Mouse (Mus musculus): ENCODE data around the gene A930018P22Rik. TPM values are rescaled to one million over a fixed set of nuclear protein-coding genes. Genes with fewer than 3 reads are reported as not detected.
"Not testable (repeated sequence)": the region's sequence is repeated elsewhere in the genome, so short reads cannot be mapped to it uniquely, and the experiment has no call there.

A930018P22Rik gene
- 0.36 and 0.55 TPM in 2 replicates for polyA plus RNA-seq (2016; fragmentation: Nextera tagmentation; extraction: Ambion mirVana)

GRCm38 (mm10) chr2:104122505-104123378, at the start of gene A930018P22Rik:
A930018P22Rik (plus strand) TSS chr2:104122769.
- H3K4me2 ChIP-seq: peak within 1 kb of the TSS; percentile 91
- H3K9me3 ChIP-seq (replicated peaks): no peaks in the 10 kb centered on the region
- under 1% methylated on average over 74 of the region's 74 CpGs for WGBS
- ATAC-seq (ENCODE audit: insufficient number of reproducible peaks, low FRiP score): peak; percentile 95
- H3K4me1 ChIP-seq (replicated peaks): peaks cover 47% of the 10 kb centered on the region
- H3K27ac ChIP-seq (ENCODE audit: poor library complexity, severe bottlenecking): peak within 1 kb of the TSS; percentile 85
- no peaks in the 10 kb centered on the region for H3K27me3 ChIP-seq (replicated peaks)
- H3K4me3 ChIP-seq: peak within 1 kb of the TSS; percentile 67
- H3K36me3 ChIP-seq: peaks cover 3% of the 10 kb centered on the region; the same call in 1 of the 2 replicates
- peak within 1 kb of the TSS; percentile 89 for H3K9ac ChIP-seq

DNA sequence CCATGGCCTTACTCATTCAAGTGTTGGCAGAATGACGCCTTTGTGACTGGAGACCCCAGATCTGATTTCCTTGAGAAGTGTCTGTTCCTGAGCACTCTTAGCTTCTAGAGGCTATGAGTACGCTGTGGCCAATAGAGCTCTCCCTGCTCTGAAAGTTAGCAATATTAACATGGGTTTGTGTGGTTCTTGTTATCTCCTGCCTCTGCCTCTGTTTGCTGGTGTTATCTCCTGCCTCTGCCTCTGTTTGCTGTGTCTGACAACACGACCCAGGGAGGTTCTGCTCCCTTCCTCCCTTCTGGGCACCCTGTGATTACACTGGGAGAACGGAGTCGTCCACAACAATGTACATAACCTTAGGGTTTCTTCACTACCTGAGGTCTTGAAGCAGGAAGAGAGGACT, 44.3 kb upstream of the A930018P22Rik start:
- H3K9me3 ChIP-seq (replicated peaks); H3K4me2 ChIP-seq; H3K27me3 ChIP-seq (replicated peaks); H3K27ac ChIP-seq (ENCODE audit: poor library complexity, severe bottlenecking); H3K4me3 ChIP-seq; H3K4me1 ChIP-seq (replicated peaks); H3K9ac ChIP-seq; H3K36me3 ChIP-seq: not testable (repeated sequence)
- WGBS: 49% methylated on average over 5 of the region's 5 CpGs
- ATAC-seq (ENCODE audit: insufficient number of reproducible peaks, low FRiP score): peak; percentile 91

GRCm38 (mm10) chr2:104081436-104082050, 41.0 kb upstream of the A930018P22Rik start:
- not testable (repeated sequence) for ATAC-seq (ENCODE audit: insufficient number of reproducible peaks, low FRiP score)
- WGBS: no CpG with 5 or more reads among the region's 1 CpGs

GRCm38 (mm10) chr2:104082474-104082873, 40.1 kb upstream of the A930018P22Rik start:
- no peaks in the 10 kb centered on the region for H3K9me3 ChIP-seq (replicated peaks)
- H3K27me3 ChIP-seq (replicated peaks): no peaks in the 10 kb centered on the region
- H3K36me3 ChIP-seq: no peaks in the 10 kb centered on the region
- no peak overlapping the region for H3K27ac ChIP-seq (ENCODE audit: poor library complexity, severe bottlenecking)
- H3K4me2 ChIP-seq: no peak overlapping the region
- no peak for ATAC-seq (ENCODE audit: insufficient number of reproducible peaks, low FRiP score)
- H3K4me3 ChIP-seq: no peak overlapping the region
- H3K4me1 ChIP-seq (replicated peaks): 0 out of 2 replicates have a peak, but pooled peaks cover 8% of the 10 kb centered on the region
- no peak overlapping the region for H3K9ac ChIP-seq

More at GRCm38 (mm10) chr2:104081436-104082050, 41.0 kb upstream of the A930018P22Rik start:
- not testable (repeated sequence) for H3K27ac ChIP-seq (ENCODE audit: poor library complexity, severe bottlenecking); H3K4me3 ChIP-seq; H3K36me3 ChIP-seq; H3K9ac ChIP-seq; H3K4me2 ChIP-seq; H3K4me1 ChIP-seq (replicated peaks); H3K27me3 ChIP-seq (replicated peaks); H3K9me3 ChIP-seq (replicated peaks)

- H3K9me3 ChIP-seq (replicated peaks); H3K27me3 ChIP-seq (replicated peaks); H3K27ac ChIP-seq (ENCODE audit: poor library complexity, severe bottlenecking); H3K4me3 ChIP-seq; H3K4me1 ChIP-seq (replicated peaks); H3K9ac ChIP-seq; ATAC-seq (ENCODE audit: insufficient number of reproducible peaks, low FRiP score); H3K36me3 ChIP-seq; H3K4me2 ChIP-seq: not testable (repeated sequence)
Observed at GRCm38 (mm10) chr2:104084027-104084426, 38.5 kb upstream of the A930018P22Rik start.

GRCm38 (mm10) chr2:104087562-104087961, 35.0 kb upstream of the A930018P22Rik start:
- not testable (repeated sequence) for ATAC-seq (ENCODE audit: insufficient number of reproducible peaks, low FRiP score); H3K9ac ChIP-seq; H3K27ac ChIP-seq (ENCODE audit: poor library complexity, severe bottlenecking); H3K9me3 ChIP-seq (replicated peaks); H3K27me3 ChIP-seq (replicated peaks); H3K36me3 ChIP-seq; H3K4me2 ChIP-seq; H3K4me3 ChIP-seq; H3K4me1 ChIP-seq (replicated peaks)
- WGBS: 90% methylated on average over 1 of the region's 1 CpGs

DNA sequence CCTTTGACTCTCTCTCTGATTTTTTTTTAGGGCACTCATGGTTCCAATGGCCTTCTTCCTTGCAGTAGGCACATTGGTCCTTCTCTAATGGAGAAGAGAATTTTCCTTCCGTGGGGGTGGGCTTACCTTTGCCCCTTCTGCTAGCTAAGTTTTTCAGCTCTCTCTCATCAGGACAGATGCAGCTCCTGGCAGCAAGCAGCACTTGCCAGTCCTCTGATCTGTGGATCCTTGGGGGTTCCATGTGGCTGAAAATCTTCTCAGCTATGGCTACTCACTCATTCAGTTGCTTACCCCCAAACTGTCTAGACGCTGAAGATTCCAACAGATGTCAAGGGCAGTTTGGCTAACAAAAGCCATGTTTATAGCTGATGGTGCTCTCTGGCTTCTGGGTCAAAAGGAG, 29.3 kb upstream of the A930018P22Rik start:
- no peak for ATAC-seq (ENCODE audit: insufficient number of reproducible peaks, low FRiP score)

GRCm38 (mm10) chr2:104095741-104096213, 26.8 kb upstream of the A930018P22Rik start, which contains the start of gene Cd59a:
Cd59a (plus strand) TSS chr2:104095801.
- Histone ChIP-seq H3K9me3 (replicated peaks) (no peaks in the 10 kb centered on the region), H3K4me3 (peak within 1 kb of the TSS; percentile 60), H3K27ac (ENCODE audit: poor library complexity, severe bottlenecking) (peak within 1 kb of the TSS; percentile 97), H3K4me1 (replicated peaks) (peaks cover 30% of the 10 kb centered on the region), H3K27me3 (replicated peaks) (no peaks in the 10 kb centered on the region), H3K4me2 (peak within 1 kb of the TSS; percentile 71), H3K36me3 (no peaks in the 10 kb centered on the region), H3K9ac (peak within 1 kb of the TSS; percentile 83)
- ATAC-seq (ENCODE audit: insufficient number of reproducible peaks, low FRiP score): peak; percentile 90
- 5% methylated on average over 15 of the region's 15 CpGs for WGBS

More for the DNA sequence above, 29.3 kb upstream of the A930018P22Rik start:
- 77% methylated on average over 2 of the region's 2 CpGs for WGBS
- Histone ChIP-seq H3K27ac (ENCODE audit: poor library complexity, severe bottlenecking) (no peak overlapping the region), H3K9ac (no peak overlapping the region), H3K4me2 (no peak overlapping the region), H3K9me3 (replicated peaks) (no peaks in the 10 kb centered on the region), H3K27me3 (replicated peaks) (no peaks in the 10 kb centered on the region), H3K36me3 (no peaks in the 10 kb centered on the region), H3K4me3 (no peak overlapping the region), H3K4me1 (replicated peaks) (peaks cover 14% of the 10 kb centered on the region)

GRCm38 (mm10) chr2:104096256-104096655, 26.3 kb upstream of the A930018P22Rik start:
- Histone ChIP-seq H3K36me3 (no peaks in the 10 kb centered on the region), H3K4me2 (peak overlapping the region; percentile 71), H3K4me1 (replicated peaks) (peaks cover 30% of the 10 kb centered on the region), H3K9me3 (replicated peaks) (no peaks in the 10 kb centered on the region), H3K9ac (peak overlapping the region; percentile 83), H3K4me3 (peak overlapping the region; percentile 60), H3K27me3 (replicated peaks) (no peaks in the 10 kb centered on the region), H3K27ac (ENCODE audit: poor library complexity, severe bottlenecking) (peak overlapping the region; percentile 97)
- ATAC-seq (ENCODE audit: insufficient number of reproducible peaks, low FRiP score): no peak
- 21% methylated on average over 10 of the region's 10 CpGs for WGBS

- Histone ChIP-seq H3K27ac (ENCODE audit: poor library complexity, severe bottlenecking) (peak overlapping the region; percentile 97; the same call in 1 of the 2 replicates), H3K4me1 (replicated peaks) (peaks cover 30% of the 10 kb centered on the region), H3K4me2 (peak overlapping the region; percentile 71), H3K4me3 (peak overlapping the region; percentile 60), H3K9ac (peak overlapping the region; percentile 31; the same call in 1 of the 2 replicates)
- not testable (repeated sequence) for H3K9me3 ChIP-seq (replicated peaks); H3K27me3 ChIP-seq (replicated peaks); H3K36me3 ChIP-seq
- peak; percentile 36; the same call in 1 of the 2 replicates for ATAC-seq (ENCODE audit: insufficient number of reproducible peaks, low FRiP score)
- WGBS: 61% methylated on average over 1 of the region's 1 CpGs
Observed at GRCm38 (mm10) chr2:104096796-104097195, 25.8 kb upstream of the A930018P22Rik start.

DNA sequence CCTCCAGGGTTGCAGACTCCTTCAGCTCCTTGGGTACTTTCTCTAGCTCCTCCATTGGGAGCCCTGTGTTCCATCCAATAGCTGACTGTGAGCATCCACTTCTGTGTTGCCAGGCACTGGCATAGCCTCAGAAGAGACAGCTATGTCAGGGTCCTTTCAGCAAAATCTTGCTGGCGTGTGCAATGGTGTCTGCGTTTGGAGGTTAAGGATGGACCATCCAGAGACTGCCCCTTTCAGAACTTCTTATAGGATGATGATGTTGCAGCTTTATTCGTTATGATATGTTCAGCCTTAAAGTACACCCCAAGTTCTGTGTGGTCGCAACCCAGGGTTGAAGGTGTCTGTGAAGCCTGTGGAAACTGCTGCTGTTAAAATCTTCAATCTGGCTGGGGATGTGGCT, 25.2 kb upstream of the A930018P22Rik start:
- not testable (repeated sequence) for ATAC-seq (ENCODE audit: insufficient number of reproducible peaks, low FRiP score)
- Histone ChIP-seq H3K27ac (ENCODE audit: poor library complexity, severe bottlenecking) (peak overlapping the region; percentile 97), H3K4me2 (peak overlapping the region; percentile 71)

More for the DNA sequence above, 25.2 kb upstream of the A930018P22Rik start:
- not testable (repeated sequence) for H3K9me3 ChIP-seq (replicated peaks); H3K27me3 ChIP-seq (replicated peaks); H3K36me3 ChIP-seq
- peaks cover 34% of the 10 kb centered on the region for H3K4me1 ChIP-seq (replicated peaks)
- H3K9ac ChIP-seq: peak overlapping the region; percentile 31; the same call in 1 of the 2 replicates
- peak overlapping the region; percentile 60 for H3K4me3 ChIP-seq
- WGBS: 78% methylated on average over 4 of the region's 4 CpGs

Data from heart, embryonic 12.5 days (tissue).